Mouse (Mus musculus) gonadal fat pad, adult 2 months (tissue): ENCODE measurements at regions not wholly inside any gene's neighbourhood (a gene's known extent, or its start where the extent isn't known, plus 50 kb on each side); places are given as distances from the start of the nearest gene placed in this dataset.
"Not testable (repeated sequence)": the region's sequence is repeated elsewhere in the genome, so short reads cannot be mapped to it uniquely, and the experiment has no call there.

ENCODE experiments used
- DNase-seq: peaks from one replicate; pipeline ENCODE4 v3.0.0-alpha.2; 2012; ENCODE audit warnings: low read depth

DNA sequence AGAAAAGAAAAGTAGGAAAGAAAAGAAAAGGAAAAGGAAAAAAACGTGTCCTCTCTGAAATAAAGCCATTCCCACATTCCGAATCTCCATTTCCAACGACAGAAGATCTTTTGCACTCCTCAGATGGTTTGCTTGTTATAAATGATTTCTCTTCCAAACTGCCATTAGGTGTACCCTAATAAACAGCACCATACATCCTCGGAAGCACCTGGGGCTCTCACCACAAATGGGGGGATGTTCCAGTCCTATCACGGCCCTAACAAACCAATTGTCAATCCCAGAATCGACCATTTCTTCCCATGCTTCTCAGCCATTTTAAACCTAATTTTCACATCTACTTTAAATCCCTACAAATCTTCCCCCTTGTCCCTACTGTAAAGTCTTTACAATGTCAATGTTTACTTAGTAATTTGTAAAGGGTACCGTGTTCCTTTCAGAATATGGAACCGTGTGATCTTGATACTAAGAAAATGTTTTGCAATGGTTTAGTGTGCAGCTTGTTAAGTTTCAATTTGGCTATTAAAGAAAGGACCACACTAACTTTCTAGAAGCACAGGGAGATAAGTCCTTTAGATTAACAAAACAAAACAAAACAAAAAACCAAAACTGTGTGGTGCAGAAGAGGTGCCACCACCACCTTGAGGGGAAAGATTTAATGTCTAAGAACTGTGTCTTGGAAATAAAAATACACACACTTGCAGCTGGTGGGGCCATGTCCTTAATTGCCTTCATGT, 66.6 kb upstream of the Chd2 start:
- DNase-seq, result no peak

DNA sequence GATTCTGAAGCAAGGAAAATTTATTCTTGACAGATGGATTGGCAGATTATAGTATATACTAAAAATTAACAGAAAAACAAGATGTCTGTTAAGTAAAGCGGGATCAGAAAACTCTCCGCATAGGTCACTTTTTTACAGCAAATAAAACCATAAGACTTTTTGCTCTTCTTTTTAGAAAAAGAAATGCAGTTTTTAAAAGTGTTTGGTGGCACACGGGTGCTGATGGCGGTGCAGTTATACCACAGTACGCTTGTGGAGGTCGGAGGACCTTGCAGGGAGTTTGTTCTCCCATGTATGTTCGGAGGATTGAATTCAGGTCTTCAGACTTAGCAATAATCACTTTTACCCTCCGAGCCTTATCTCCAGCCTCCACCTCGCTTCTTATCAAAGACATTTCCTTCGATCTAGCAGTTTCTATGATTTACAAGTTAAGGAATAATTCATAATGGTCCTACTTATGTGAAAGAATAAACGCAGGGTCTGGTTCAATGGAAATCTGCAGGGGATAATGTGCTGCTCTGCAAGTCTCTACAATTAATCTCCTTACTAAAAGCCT, 65.9 kb upstream of the Chd2 start:
- DNase-seq, result no peak

DNA sequence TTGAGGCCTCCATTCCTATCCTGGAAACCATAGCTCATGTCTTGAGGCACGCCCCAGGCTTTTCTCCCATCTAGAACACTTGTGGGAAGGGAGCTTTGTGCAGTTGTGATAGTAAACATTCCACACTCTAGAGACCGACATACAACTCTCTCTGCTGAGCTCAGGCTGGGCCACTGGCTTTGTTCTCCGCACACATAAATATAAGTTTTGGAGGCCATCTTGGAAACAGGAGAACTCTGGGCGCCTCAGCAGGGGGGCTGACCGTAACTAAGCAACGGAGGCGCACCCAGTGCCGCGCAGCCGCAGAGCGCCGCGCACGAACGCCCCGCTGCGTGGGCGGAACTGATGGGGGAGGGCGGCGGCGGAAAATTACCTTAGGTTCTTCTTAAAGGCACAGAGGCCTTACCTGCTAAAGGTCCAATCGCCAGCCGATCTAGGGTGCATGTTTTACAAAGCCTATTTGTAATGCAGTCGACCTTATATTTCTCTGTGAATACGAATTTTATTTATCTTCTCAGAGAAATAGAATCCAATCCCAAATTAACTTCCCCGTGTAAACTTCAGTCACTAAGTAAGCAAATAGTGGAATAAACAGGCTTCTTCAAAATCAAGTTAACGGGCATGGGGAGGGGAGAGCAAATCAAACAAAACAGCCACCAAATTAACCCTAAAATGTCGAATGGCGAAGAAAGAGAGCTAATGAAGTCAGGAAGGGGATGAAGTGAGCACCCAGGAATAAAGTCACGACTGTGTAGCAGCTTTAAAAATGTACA, 65.2 kb upstream of the Chd2 start:
- DNase-seq, result no peak

DNA sequence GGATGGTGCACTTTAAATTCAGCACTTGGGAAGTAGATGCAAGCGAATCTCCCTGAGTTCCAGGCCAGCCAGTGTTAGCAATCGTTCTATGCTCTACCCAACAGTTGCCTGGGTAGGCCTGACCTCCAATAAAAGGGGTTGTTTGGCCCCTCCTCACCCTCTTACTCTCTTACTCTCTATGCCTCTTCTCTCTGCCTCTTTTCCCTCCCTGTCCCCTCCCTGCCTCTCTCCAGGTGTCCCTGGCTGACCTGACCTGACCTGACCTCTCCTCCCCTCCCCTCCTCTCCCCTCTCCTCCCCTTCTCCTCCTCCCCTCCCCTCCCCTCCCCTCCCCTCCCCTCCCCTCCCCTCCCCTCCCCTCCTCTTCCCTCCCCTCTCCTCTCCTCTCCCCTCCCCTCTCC, 63.0 kb upstream of the Chd2 start:
- DNase-seq, result no peak

DNA sequence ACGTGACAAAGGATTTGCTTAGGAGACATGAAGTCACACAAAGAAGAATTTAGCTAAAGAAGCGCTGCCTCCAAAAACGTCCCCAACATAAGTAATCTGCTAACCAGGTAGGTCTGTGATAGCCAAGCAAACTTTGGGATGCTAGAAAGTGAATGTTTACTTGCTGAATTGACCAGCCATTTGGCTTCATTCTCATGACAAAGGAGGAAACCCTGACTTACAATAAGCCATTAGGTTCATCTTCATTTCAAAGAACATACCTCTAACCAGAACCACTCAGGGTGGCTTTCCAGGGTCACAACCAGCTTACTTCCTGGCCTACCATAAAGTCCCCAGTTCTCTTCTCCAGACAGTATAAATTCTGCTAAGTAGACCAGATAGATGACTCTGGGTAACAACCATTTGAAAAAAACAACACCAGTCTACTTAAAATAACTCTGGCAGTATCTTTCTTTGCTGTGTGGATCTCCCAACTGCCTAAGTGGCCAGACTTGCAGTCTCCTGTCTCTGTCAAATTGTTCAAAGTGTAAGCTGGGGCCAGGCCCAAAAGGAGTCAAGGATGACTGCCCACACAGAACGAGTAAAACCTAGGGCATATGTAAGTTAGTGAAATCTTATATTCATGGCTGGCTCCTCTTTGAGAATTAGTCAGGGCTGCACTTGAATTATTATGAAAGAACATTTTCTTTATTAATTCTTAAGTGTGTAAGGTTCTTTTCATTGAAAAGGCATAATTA, 61.4 kb upstream of the Chd2 start:
- DNase-seq, result no peak

DNA sequence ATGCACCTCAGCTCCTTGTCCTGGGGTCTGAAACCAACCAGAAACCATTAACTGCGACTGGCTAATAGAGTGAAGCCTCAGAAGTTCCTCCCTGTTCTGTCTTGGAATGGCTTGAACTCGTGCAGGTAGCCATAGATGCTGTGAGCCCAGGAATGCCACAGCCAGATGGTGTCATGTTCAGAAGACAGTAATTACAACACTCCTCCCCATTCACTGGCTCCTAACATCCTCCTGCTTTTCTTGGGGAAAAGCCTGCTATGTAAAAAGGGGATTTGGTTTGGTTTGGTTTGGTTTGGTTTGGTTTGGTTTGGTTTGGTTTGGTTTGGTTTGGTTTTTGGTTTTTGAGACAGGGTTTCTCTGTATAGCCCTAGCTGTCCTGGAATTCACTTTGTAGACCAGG, 59.7 kb upstream of the Chd2 start:
- DNase-seq, result no peak

DNA sequence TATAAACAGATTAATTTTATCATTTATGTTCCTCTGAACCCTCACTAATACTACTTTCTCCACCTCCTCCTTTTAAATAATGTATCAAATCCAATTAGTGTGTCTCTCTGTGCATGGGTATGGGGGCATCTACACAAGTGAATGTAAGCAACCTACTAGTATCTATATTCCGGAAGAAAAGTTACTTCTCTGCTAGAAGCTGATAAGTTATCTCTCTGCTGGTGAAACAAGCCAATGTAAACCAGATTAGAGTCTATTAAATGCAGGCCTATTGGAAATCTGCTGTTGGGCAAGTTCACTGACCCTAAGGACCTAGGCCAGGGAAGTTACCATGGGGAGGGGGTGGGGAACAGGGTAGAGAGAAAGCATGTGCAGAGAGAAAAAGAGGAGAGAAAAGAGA, 59.1 kb upstream of the Chd2 start:
- DNase-seq, result no peak

DNA sequence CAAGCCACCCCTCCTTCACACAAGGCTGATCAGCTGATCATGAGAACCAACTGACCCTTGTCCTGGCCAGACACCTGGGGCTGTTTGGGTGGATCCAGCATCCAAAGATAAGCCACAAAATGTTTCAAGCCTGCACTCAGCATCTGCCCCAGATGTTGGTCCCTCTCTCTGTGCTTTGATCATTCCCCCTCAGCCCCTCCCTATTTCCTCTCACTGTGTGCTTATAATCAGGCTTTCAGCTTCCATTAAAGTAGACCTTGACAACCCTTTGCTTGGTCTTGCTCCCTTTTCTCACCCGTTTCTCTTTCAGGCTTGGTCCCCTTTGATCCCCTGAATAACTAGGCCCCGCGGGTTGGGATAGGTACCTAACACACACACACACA, 58.4 kb upstream of the Chd2 start:
- not testable (repeated sequence) for DNase-seq

DNA sequence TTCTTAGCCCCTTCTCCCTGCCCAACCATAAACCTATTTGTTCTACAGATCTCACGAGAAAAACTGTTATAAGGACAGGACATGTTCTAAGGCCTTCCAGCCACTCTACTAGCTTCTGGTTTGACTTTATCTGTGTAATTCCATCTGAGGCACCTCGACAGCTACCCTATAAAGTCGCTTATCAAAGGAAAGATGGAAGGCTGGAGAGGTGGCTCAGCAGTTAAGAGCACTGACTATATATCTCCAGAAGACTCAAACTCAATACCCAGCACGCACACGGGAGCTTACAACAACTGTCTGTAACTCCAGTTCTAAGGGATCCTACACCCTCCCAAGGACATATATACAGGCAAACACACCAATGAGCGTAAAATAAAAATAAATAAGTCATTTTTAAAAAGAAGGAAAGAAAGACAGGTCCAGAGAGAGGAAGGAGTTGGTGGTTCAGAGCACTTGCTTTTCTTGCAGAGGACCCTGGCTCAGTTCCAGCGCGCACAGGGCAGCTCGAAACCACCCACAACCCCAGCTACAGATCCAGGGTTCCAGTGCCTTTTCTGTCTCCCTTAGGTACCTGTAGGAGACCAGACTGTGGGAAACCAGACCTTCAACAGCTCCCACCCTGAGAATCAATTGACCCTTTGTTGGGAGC, 57.8 kb upstream of the Chd2 start:
- DNase-seq, result no peak

DNA sequence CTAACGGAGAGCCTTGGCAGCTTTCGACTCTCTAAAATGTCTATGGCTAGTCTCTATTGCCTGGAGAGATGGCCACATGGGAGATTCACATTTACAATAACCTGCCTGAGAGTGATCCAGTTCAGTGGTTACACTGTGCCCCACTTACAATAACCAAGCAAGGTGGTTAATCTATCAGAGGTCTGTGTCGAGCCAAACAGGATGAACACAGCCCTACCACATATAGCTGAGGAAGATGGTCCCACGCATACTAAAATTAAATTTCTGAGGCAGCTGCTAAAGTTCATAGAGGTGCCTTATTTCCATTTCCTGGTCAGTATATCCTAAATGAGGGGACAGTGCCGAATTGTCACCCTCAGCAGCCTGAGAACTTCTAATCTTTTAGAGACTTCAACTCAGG, 56.3 kb upstream of the Chd2 start:
- DNase-seq, result no peak

DNA sequence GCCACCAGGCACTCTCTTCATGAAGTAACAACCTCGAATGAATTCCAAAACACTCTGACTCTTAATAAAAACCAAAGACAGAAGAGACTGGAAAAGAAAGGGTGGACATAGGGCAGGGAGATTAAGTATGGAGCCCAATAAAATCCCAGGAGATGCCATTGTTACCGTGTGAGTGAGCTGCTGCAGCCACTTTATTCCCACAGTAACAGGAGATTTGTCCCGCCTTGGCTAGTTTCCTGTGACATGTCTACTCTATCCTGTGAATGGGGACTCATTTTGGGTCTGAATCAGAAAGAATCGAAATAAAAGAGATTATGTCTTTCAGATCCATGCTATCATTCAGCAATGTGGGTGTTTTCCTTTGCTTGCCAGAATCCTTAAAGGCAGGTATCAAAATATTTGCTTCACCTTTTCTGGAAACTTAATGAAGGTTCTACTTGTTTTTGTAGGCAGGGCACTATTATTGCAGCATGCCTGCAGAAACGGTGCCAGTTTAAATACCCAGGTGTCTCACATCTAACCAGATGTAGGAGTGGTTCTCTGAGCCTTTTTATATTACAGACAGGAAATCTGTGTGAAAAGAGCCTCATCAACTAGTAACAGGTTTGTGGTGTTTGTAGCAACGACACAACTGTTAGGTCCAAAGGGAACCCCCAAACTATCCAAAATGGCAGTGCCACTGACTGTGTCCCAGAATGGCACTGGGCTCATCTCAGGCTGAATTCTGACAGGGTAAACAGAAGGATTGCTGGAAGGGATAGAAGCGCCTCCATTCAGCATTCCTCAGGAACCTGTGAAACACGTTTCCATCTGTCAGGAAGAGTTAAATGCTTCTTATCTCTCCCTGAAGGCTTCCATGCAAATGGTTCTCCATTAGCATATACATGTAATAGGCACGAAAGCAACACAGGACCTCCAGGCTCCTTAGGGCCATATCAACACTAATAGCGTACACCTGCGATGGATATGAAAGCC, 55.5 kb upstream of the Chd2 start:
- peak; percentile 87 for DNase-seq

DNA sequence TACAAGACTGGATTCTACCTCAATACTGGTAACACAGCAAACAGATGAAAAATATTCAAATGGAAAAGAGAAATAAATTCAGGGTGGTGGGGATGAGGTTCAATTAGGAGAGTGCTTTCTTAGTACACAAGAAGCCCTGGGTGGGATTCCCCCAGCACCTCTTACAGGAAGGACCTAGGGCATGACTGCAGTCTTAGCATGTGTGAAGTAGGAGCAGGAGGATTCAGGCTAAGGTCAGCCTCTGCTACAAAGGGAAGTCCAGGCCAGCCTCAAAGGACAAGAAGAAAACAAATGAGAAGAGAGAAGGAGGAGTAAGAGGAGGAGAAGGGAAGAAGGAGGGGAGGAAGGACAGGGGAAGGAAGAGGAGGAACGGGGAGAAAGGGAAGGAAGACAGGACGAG, 54.8 kb upstream of the Chd2 start:
- no peak for DNase-seq

DNA sequence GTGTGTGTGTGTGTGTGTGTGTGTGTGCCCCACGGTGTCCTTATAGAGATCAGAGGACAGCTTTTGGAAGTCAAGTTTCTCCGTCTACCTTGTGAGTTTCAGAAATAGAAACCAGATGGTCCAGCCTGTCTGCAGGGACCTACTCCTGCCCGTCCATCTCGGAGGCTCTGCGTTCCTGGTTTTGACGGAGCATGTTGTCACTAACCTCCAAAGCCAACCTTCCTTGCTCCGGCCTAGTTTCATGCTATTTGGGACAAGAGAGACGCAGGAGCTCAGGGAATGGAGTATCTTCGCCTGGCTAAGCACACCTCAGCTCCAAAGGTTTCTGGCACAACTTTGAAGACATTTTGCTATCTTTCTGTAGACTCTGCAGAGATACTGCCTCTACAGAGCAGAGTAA, 54.2 kb upstream of the Chd2 start:
- DNase-seq, result no peak

DNA sequence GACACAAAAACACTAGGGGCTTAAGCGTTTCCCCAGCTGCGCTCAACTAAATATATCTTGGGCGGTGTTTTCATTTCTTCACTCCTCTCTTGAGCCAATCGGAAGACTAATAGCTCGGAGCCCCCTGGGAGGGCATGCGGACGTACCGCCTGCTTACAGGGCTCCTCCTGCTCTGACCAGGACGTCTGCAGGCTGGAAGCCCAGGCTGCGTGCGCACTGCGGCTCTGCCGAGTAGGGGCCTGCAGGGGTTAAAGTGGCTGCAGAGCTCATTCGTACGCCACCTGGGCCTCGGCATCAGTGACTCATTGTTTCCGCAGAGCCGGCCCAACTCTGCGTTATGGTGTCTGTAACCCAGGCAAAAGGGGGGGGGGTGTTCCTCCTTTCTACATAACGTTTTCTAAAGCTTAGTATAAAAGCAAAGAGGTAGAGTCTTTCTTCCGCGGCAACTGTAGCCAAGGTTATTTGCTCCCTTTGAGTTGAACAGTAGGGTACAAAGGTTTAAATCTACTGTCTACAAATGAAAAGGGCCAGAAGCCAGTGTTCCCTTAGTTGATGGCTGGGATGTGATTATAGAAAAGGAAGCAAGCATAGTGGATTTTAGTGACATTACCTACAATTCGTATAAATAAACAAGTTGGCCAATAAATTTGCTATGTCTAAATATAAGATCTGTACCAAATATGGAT, 53.7 kb upstream of the Chd2 start:
- no peak for DNase-seq

DNA sequence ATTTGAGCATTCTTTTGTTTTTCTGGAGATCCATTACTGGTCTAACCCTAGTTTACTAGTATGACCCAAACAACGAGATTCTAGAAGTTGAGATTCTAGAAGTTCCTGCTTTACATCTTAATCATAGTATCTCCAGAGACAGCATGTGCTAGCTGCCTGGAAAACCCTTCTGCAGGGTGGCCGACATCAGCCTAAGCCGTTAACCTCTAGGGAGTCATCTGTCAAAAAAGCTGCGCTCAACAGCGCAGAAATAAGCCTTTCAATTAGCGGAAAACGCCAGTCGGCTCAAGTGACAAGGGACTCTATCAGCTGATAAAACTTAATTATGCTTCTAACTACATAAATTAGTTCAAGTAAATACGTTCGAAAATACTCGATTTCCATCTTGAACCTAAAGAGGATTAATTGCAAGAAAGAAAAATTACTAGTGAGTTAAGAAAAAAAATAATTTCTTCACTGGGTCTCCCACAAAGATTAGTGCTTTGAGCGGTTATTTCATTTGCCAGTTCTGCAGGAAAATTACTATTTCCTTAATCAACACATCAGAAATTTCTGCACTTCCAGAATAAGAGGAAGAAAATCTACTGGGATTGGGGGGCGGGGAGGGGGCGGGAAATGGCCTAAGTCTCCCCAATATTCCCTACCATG, 53.0 kb upstream of the Chd2 start:
- DNase-seq, result no peak

DNA sequence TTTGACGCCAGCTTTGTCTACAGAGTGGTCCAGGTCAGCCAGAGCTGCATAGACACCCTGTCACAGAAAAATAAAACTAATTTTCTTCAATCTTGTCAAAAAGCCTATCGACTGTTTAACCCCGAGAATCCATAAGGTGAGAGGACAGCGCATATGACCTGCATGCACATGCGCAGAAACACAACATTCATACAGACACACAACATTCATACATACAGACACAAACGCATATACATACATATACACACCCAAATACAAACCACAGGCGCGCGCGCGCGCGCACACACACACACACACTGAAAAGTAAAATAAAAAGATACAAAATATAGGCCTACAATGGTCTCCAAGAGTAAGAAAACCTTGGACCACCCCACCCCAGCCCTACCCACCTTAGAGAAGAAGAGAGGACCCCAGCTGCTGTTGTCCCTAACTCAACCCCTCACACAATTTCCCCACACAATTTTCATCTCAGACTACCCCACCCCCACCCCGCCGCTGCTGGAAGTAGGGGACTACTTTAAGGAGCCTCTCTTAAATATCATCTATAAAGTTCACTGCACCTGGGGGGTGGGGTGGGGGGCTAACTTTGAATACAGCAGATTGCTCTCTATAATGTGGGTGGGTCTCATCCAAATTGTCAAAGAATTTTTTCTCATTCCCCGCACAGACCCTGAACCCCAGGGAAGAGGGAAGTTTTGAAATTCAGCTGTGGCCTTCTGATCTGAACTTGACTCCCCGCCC, 52.2 kb upstream of the Chd2 start:
- DNase-seq, result no peak

DNA sequence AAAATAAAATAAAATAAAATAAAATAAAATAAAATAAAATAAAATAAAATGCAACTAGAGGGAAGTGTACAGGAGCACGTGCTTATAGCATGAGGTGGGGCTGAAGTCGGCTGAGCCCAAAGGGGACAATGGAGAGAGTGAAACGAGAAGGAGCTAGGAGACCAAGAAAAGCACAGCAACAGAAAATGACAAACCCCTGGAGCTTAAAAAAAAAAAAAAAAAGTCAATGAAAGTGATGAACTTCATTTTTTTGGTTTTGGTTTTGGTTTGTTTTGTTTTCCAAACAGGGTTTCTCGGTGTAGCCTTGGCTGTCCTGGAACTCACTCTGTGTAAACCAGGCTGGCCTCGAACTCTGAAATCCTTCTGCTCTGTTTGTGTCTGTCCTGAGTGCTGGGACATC, 51.2 kb upstream of the Chd2 start:
- DNase-seq, result no peak
